ENCODE assay signal across 17 mouse cellular contexts in genomic region chr3:133321928-133322327, GRCm38 (mm10).
"Had no signal": no experiment of that assay in that cellular context is flagged by ENCODE, and none has a peak within 500 bp of the region (broad histone marks: within the 10 kb centered on the region; RNA-seq: fewer than 3 reads in every experiment).

No protein-coding gene starts in this region.

- DNase-seq: lung, adult 2 months; lung, postnatal 14 days; lung, postnatal 36 days; right cerebral cortex, postnatal 14 days; thymus, adult 2 months had no signal

- H3K9ac ChIP-seq: liver, postnatal 0 days; lung, embryonic 15.5 days; midbrain, embryonic 13.5 days; midbrain, embryonic 15.5 days; neural tube, embryonic 12.5 days; stomach, embryonic 15.5 days had no signal

- H3K4me2 ChIP-seq: lung, embryonic 15.5 days; midbrain, embryonic 11.5 days; midbrain, embryonic 13.5 days; midbrain, embryonic 15.5 days; neural tube, embryonic 12.5 days; stomach, embryonic 15.5 days had no signal

- H3K9me3 ChIP-seq: lung, embryonic 15.5 days; midbrain, embryonic 13.5 days; midbrain, embryonic 15.5 days; neural tube, embryonic 12.5 days; stomach, embryonic 15.5 days had no signal

- H3K27ac ChIP-seq: lung, embryonic 15.5 days; macrophage; midbrain, embryonic 13.5 days; midbrain, embryonic 15.5 days; neural tube, embryonic 12.5 days; stomach, embryonic 15.5 days; stomach, postnatal 0 days had no signal

- ATAC-seq: liver, postnatal 0 days; lung, postnatal 0 days; midbrain, embryonic 13.5 days; midbrain, embryonic 15.5 days had no signal

- H3K4me1 ChIP-seq: lung, embryonic 15.5 days; midbrain, embryonic 13.5 days; midbrain, embryonic 15.5 days; neural tube, embryonic 12.5 days; stomach, embryonic 15.5 days had no signal

- H3K36me3 ChIP-seq: lung, embryonic 15.5 days; stomach, embryonic 15.5 days had no signal

- H3K4me3 ChIP-seq: lung, embryonic 15.5 days; megakaryocyte, embryonic 14.5 days; midbrain, embryonic 13.5 days; midbrain, embryonic 15.5 days; myocyte; neural tube, embryonic 12.5 days; stomach, embryonic 15.5 days had no signal

- H3K27me3 ChIP-seq: lung, embryonic 15.5 days; megakaryocyte, embryonic 14.5 days; midbrain, embryonic 13.5 days; midbrain, embryonic 15.5 days; neural tube, embryonic 12.5 days; stomach, embryonic 15.5 days had no signal
